Mouse (Mus musculus) midbrain, embryonic 13.5 days (tissue): ENCODE results near the gene Speg. TPM values are rescaled to one million over a fixed set of nuclear protein-coding genes. Genes with fewer than 3 reads are reported as not detected.
A peak's percentile ranks its signal among the peaks of the same experiment; 100 is the strongest.

Experiments used
- ATAC-seq: fragments of 200-750 bp; cut with Nextera tagmentation; 2 replicates; pipeline ENCODE4 v1.8.0; 2017; ENCODE audit warnings: mild to moderate bottlenecking, moderate TSS enrichment, moderate library complexity
- H3K27ac ChIP-seq: fragments of 300-500 bp; sonication (generic); 2 replicates; pipeline ENCODE4 v1.5.1; 2015; ENCODE audit warnings: inconsistent platforms, mild to moderate bottlenecking, moderate library complexity
- H3K27me3 ChIP-seq: fragments of 300-500 bp; sonication (generic); 2 replicates; pipeline ENCODE4 v1.6.1; 2015; ENCODE audit warnings: mild to moderate bottlenecking, inconsistent platforms
- H3K36me3 ChIP-seq: fragments of 300-500 bp; sonication (generic); 2 replicates; pipeline ENCODE4 v1.6.1; 2015; ENCODE audit warnings: mild to moderate bottlenecking, inconsistent platforms
- H3K4me1 ChIP-seq: fragments of 300-500 bp; sonication (generic); replicated peaks from 2 replicates; pipeline ENCODE4 v1.6.1; 2015; ENCODE audit warnings: inconsistent platforms
- H3K4me2 ChIP-seq: fragments of 300-500 bp; sonication (generic); replicated peaks from 2 replicates; pipeline ENCODE4 v1.6.1; 2015; ENCODE audit warnings: moderate library complexity, mild to moderate bottlenecking, inconsistent platforms
- H3K4me3 ChIP-seq: fragments of 300-500 bp; sonication (generic); replicated peaks from 2 replicates; pipeline ENCODE4 v1.5.1; 2015; ENCODE audit warnings: mild to moderate bottlenecking, inconsistent platforms
- H3K9ac ChIP-seq: fragments of 300-500 bp; sonication (generic); replicated peaks from 2 replicates; pipeline ENCODE4 v1.6.1; 2015; ENCODE audit warnings: mild to moderate bottlenecking, inconsistent platforms
- H3K9me3 ChIP-seq: fragments of 300-500 bp; sonication (generic); 2 replicates; pipeline ENCODE4 v1.6.1; 2016; ENCODE audit warnings: mild to moderate bottlenecking, inconsistent platforms
- WGBS: fragments of 180-500 bp; shearing (Covaris S2); methylation state at CpG from one replicate; pipeline ENCODE4 v1.1.7; 2015; 5-methylcytosine and 5-hydroxymethylcytosine counted together
- polyA plus RNA-seq: library from polyadenylated mRNA; unstranded; fragments of >200 nt; fragmentation: Nextera tagmentation; extraction: Ambion mirVana; gene quantifications from 2 replicates; pipeline ENCODE4 v1.2.1, GENCODE M21; 2015

The Speg gene
- polyA plus RNA-seq, 1 experiment from 2014 or later = 12.8 TPM

- H3K4me3 ChIP-seq = no peak overlapping the region
- peak overlapping the region; percentile 36 for H3K4me2 ChIP-seq
- H3K9ac ChIP-seq = peak overlapping the region; percentile 47; the same call in 1 of the 2 replicates
- peak overlapping the region; percentile 0; the same call in 1 of the 2 replicates for H3K27ac ChIP-seq
- WGBS = 43% methylated on average over 6 of the region's 6 CpGs
- H3K27me3 ChIP-seq = no peaks in the 10 kb centered on the region
- peaks cover 35% of the 10 kb centered on the region for H3K36me3 ChIP-seq
- no peak for ATAC-seq
- no peaks in the 10 kb centered on the region for H3K9me3 ChIP-seq
- peaks cover 32% of the 10 kb centered on the region for H3K4me1 ChIP-seq
Observed at GRCm38 (mm10) chr1:75400493-75401115, 25.5 kb downstream of the Speg start.

- H3K36me3 ChIP-seq = peaks cover 42% of the 10 kb centered on the region
Observed at GRCm38 (mm10) chr1:75405547-75405946, 30.4 kb downstream of the Speg start.

GRCm38 (mm10) chr1:75406173-75406572 is 31.1 kb downstream of the Speg start:
- H3K27ac ChIP-seq = no peak overlapping the region
- no peak overlapping the region for H3K4me3 ChIP-seq
- no peak overlapping the region for H3K9ac ChIP-seq
- 94% methylated on average over 15 of the region's 15 CpGs for WGBS
- no peak overlapping the region for H3K4me2 ChIP-seq
- no peak for ATAC-seq
- H3K4me1 ChIP-seq = peaks cover 10% of the 10 kb centered on the region; the same call in 1 of the 2 replicates
- no peaks in the 10 kb centered on the region for H3K9me3 ChIP-seq
- H3K36me3 ChIP-seq = peaks cover 38% of the 10 kb centered on the region
- H3K27me3 ChIP-seq = no peaks in the 10 kb centered on the region

More at GRCm38 (mm10) chr1:75405547-75405946, 30.4 kb downstream of the Speg start:
- no peak for ATAC-seq
- no peak overlapping the region for H3K4me3 ChIP-seq
- peaks cover 8% of the 10 kb centered on the region for H3K4me1 ChIP-seq
- no peaks in the 10 kb centered on the region for H3K27me3 ChIP-seq
- H3K9ac ChIP-seq = no peak overlapping the region
- no peaks in the 10 kb centered on the region for H3K9me3 ChIP-seq
- H3K4me2 ChIP-seq = no peak overlapping the region
- H3K27ac ChIP-seq = no peak overlapping the region
- 63% methylated on average over 3 of the region's 3 CpGs for WGBS

GRCm38 (mm10) chr1:75407056-75407455 is 32.0 kb downstream of the Speg start:
- Histone ChIP-seq H3K4me3 (no peak overlapping the region), H3K36me3 (peaks cover 31% of the 10 kb centered on the region), H3K27ac (no peak overlapping the region), H3K4me2 (no peak overlapping the region), H3K9ac (no peak overlapping the region), H3K4me1 (peaks cover 10% of the 10 kb centered on the region; the same call in 1 of the 2 replicates), H3K27me3 (no peaks in the 10 kb centered on the region), H3K9me3 (no peaks in the 10 kb centered on the region)
- WGBS = 90% methylated on average over 9 of the region's 9 CpGs
- ATAC-seq = no peak

GRCm38 (mm10) chr1:75408210-75408609 is 33.1 kb downstream of the Speg start:
- H3K27me3 ChIP-seq = no peaks in the 10 kb centered on the region
- H3K4me2 ChIP-seq = no peak overlapping the region
- no peak overlapping the region for H3K27ac ChIP-seq
- ATAC-seq = no peak
- no peak overlapping the region for H3K4me3 ChIP-seq
- peaks cover 19% of the 10 kb centered on the region for H3K36me3 ChIP-seq
- WGBS = 86% methylated on average over 3 of the region's 4 CpGs
- no peak overlapping the region for H3K9ac ChIP-seq
- H3K4me1 ChIP-seq = peaks cover 6% of the 10 kb centered on the region; the same call in 1 of the 2 replicates
- H3K9me3 ChIP-seq = no peaks in the 10 kb centered on the region

GRCm38 (mm10) chr1:75409950-75410349 is 34.9 kb downstream of the Speg start:
- 93% methylated on average over 7 of the region's 7 CpGs for WGBS
- Histone ChIP-seq H3K4me3 (no peak overlapping the region), H3K36me3 (peaks cover 11% of the 10 kb centered on the region), H3K9ac (no peak overlapping the region), H3K4me2 (no peak overlapping the region), H3K4me1 (peaks cover 14% of the 10 kb centered on the region; the same call in 1 of the 2 replicates), H3K27ac (no peak overlapping the region), H3K9me3 (no peaks in the 10 kb centered on the region), H3K27me3 (no peaks in the 10 kb centered on the region)
- ATAC-seq = no peak

GRCm38 (mm10) chr1:75412196-75412595 is 37.1 kb downstream of the Speg start:
- no peak overlapping the region for H3K4me3 ChIP-seq
- no peaks in the 10 kb centered on the region for H3K9me3 ChIP-seq
- no peak overlapping the region for H3K9ac ChIP-seq
- no peaks in the 10 kb centered on the region for H3K27me3 ChIP-seq
- peaks cover 14% of the 10 kb centered on the region; the same call in 1 of the 2 replicates for H3K4me1 ChIP-seq
- no peak overlapping the region for H3K27ac ChIP-seq
- 95% methylated on average over 3 of the region's 3 CpGs for WGBS
- peaks cover 10% of the 10 kb centered on the region; the same call in 1 of the 2 replicates for H3K36me3 ChIP-seq
- no peak overlapping the region for H3K4me2 ChIP-seq
- no peak for ATAC-seq

GRCm38 (mm10) chr1:75413749-75414148 is 38.7 kb downstream of the Speg start:
- H3K36me3 ChIP-seq = peaks cover 15% of the 10 kb centered on the region
- no peak overlapping the region for H3K27ac ChIP-seq
- 61% methylated on average over 3 of the region's 3 CpGs for WGBS
- H3K9me3 ChIP-seq = no peaks in the 10 kb centered on the region
- no peak; the same call in 1 of the 2 replicates for ATAC-seq
- no peak overlapping the region for H3K9ac ChIP-seq
- H3K4me2 ChIP-seq = no peak overlapping the region
- peaks cover 14% of the 10 kb centered on the region; the same call in 1 of the 2 replicates for H3K4me1 ChIP-seq
- no peak overlapping the region for H3K4me3 ChIP-seq
- H3K27me3 ChIP-seq = no peaks in the 10 kb centered on the region

GRCm38 (mm10) chr1:75421794-75422193 is 46.7 kb downstream of the Speg start:
- Histone ChIP-seq H3K4me3 (peak overlapping the region; percentile 37), H3K4me1 (peaks cover 33% of the 10 kb centered on the region), H3K27me3 (peaks cover 54% of the 10 kb centered on the region), H3K9me3 (no peaks in the 10 kb centered on the region), H3K36me3 (peaks cover 6% of the 10 kb centered on the region; the same call in 1 of the 2 replicates), H3K4me2 (peak overlapping the region; percentile 52), H3K9ac (peak overlapping the region; percentile 64), H3K27ac (0 out of 2 replicates have a peak overlapping the region, but pooled peaks have one; percentile 10)
- 6% methylated on average over 20 of the region's 20 CpGs for WGBS
- peak; percentile 24; the same call in 1 of the 2 replicates for ATAC-seq

GRCm38 (mm10) chr1:75422216-75422822 is 47.2 kb downstream of the Speg start:
- Histone ChIP-seq H3K27ac (peak overlapping the region; percentile 47; the same call in 1 of the 2 replicates), H3K4me1 (peaks cover 33% of the 10 kb centered on the region), H3K4me3 (peak overlapping the region; percentile 37), H3K27me3 (peaks cover 58% of the 10 kb centered on the region), H3K9ac (peak overlapping the region; percentile 64), H3K9me3 (no peaks in the 10 kb centered on the region), H3K36me3 (peaks cover 6% of the 10 kb centered on the region; the same call in 1 of the 2 replicates), H3K4me2 (peak overlapping the region; percentile 52)
- WGBS = 4% methylated on average over 31 of the region's 32 CpGs
- no peak for ATAC-seq

- H3K36me3 ChIP-seq = peaks cover 3% of the 10 kb centered on the region; the same call in 1 of the 2 replicates
- peak overlapping the region; percentile 52 for H3K4me2 ChIP-seq
- peak; percentile 65 for ATAC-seq
- H3K9me3 ChIP-seq = no peaks in the 10 kb centered on the region
- H3K4me3 ChIP-seq = peak overlapping the region; percentile 37
- peak overlapping the region; percentile 47 for H3K27ac ChIP-seq
- peaks cover 61% of the 10 kb centered on the region for H3K27me3 ChIP-seq
- WGBS = under 1% methylated on average over 71 of the region's 71 CpGs
- H3K4me1 ChIP-seq = peaks cover 33% of the 10 kb centered on the region
- H3K9ac ChIP-seq = peak overlapping the region; percentile 64
Observed at GRCm38 (mm10) chr1:75422823-75423471, 47.9 kb downstream of the Speg start.
